Mouse (Mus musculus) embryonic fibroblast, embryonic 13.5 days (primary cell): ENCODE results near the gene Psmb6.

Experiments
- CTCF ChIP-seq: IDR thresholded peaks from 2 replicates; pipeline ENCODE4 v1.5.1; 2011; ENCODE audit warnings: mild to moderate bottlenecking, control low read depth, low read length, moderate library complexity, borderline replicate concordance; ENCODE audit not compliant: insufficient read depth
- POLR2A ChIP-seq: IDR thresholded peaks from 2 replicates; pipeline ENCODE4 v1.6.1; 2011; ENCODE audit warnings: low read depth, mild to moderate bottlenecking, control low read depth, low read length, moderate library complexity

GRCm38 (mm10) chr11:70518923-70519322, 6.2 kb upstream of the Psmb6 start, which contains the start of gene Gltpd2:
- TF ChIP-seq POLR2A (no peak), CTCF (no peak)
